Mouse (Mus musculus): Measurements from ENCODE around the gene Ccdc125. TPM values are rescaled to one million over a fixed set of nuclear protein-coding genes. Genes with fewer than 3 reads are reported as not detected.
"Not testable (repeated sequence)": the region's sequence is repeated elsewhere in the genome, so short reads cannot be mapped to it uniquely, and the experiment has no call there.

Gene Ccdc125
- polyA plus RNA-seq, 1 experiment from 2014 or later = 1.9 TPM

GRCm38 (mm10) chr13:100728086-100728485, 58.6 kb downstream of the Ccdc125 start:
- peaks cover 37% of the 10 kb centered on the region for H3K4me1 ChIP-seq (replicated peaks)
- H3K4me2 ChIP-seq = no peak overlapping the region
- H3K9me3 ChIP-seq = no peaks in the 10 kb centered on the region
- peaks cover 22% of the 10 kb centered on the region for H3K36me3 ChIP-seq
- no peak for ATAC-seq (ENCODE audit: low FRiP score)
- H3K9ac ChIP-seq = no peak overlapping the region
- no peaks in the 10 kb centered on the region for H3K27me3 ChIP-seq
- no peak overlapping the region for H3K4me3 ChIP-seq
- H3K27ac ChIP-seq = no peak overlapping the region
- 95% methylated on average over 5 of the region's 5 CpGs for WGBS

GRCm38 (mm10) chr13:100728530-100728929, 59.0 kb downstream of the Ccdc125 start:
- ATAC-seq (ENCODE audit: low FRiP score); H3K9ac ChIP-seq; H3K27me3 ChIP-seq; H3K27ac ChIP-seq; H3K9me3 ChIP-seq; H3K4me2 ChIP-seq: not testable (repeated sequence)
- Histone ChIP-seq H3K4me3 (0 out of 2 replicates have a peak overlapping the region, but pooled peaks have one; percentile 74), H3K36me3 (peaks cover 22% of the 10 kb centered on the region), H3K4me1 (replicated peaks) (peaks cover 37% of the 10 kb centered on the region)
- 92% methylated on average over 4 of the region's 4 CpGs for WGBS

DNA sequence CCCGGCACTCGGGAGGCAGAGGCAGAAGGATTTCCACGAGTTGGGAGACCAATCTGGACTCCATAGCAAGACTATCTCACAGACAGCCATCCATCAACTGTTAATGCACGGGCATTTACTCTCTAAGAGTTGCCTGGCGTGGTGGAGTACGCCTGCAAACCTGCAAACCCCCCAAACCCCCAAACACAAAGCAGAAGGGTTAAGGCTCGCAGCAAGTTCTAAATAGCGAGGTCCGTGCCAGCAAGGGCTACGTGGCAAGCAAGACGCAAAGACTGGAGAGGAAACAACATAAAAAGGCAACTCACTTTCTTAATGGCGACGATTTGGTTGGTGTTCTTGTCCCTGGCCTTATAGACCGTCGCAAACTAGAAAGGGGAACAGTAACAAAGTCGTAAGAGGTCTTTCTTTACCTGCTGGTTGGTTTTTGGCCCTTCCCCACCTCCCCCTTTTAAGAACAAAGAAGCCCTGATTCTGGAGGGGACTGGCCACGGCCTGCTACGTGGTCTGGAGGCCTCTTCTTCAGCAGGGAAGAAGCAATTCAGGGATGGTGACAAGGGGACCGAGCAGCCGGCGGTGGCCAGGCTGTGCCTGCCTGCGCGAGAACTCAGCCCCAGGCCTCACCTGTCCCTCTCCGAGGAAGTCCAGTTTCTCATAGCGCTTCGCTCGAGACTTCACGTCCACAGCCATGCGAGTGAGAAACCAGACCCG, 60.8 kb downstream of the Ccdc125 start:
- peak overlapping the region; percentile 74 for H3K4me3 ChIP-seq
- peak; percentile 92 for ATAC-seq (ENCODE audit: low FRiP score)
- H3K4me1 ChIP-seq (replicated peaks) = peaks cover 24% of the 10 kb centered on the region
- H3K9me3 ChIP-seq = no peaks in the 10 kb centered on the region
- no peaks in the 10 kb centered on the region for H3K27me3 ChIP-seq
- peaks cover 21% of the 10 kb centered on the region for H3K36me3 ChIP-seq
- 1% methylated on average over 30 of the region's 30 CpGs for WGBS
- peak overlapping the region; percentile 87 for H3K27ac ChIP-seq
- H3K4me2 ChIP-seq = peak overlapping the region; percentile 95
- peak overlapping the region; percentile 91 for H3K9ac ChIP-seq

- H3K36me3 ChIP-seq = peaks cover 23% of the 10 kb centered on the region
- peak within 1 kb of the TSS; percentile 87 for H3K27ac ChIP-seq
- ATAC-seq (ENCODE audit: low FRiP score) = peak; percentile 99
- WGBS = 0% methylated on average over 19 of the region's 19 CpGs
- peak within 1 kb of the TSS; percentile 74 for H3K4me3 ChIP-seq
- no peaks in the 10 kb centered on the region for H3K27me3 ChIP-seq
- no peaks in the 10 kb centered on the region for H3K9me3 ChIP-seq
- peak within 1 kb of the TSS; percentile 91 for H3K9ac ChIP-seq
- peaks cover 24% of the 10 kb centered on the region for H3K4me1 ChIP-seq (replicated peaks)
- H3K4me2 ChIP-seq = peak within 1 kb of the TSS; percentile 95
Observed at GRCm38 (mm10) chr13:100730861-100731176, 61.3 kb downstream of the Ccdc125 start, which contains the start of gene Cdk7. Gene Cdk7, minus strand, starts transcription at chr13:100730939.

GRCm38 (mm10) chr13:100731462-100732046, 62.0 kb downstream of the Ccdc125 start:
- WGBS = 93% methylated on average over 6 of the region's 6 CpGs
- not testable (repeated sequence) for H3K27ac ChIP-seq
- H3K4me3 ChIP-seq = peak overlapping the region; percentile 74; the same call in 1 of the 2 replicates

DNA sequence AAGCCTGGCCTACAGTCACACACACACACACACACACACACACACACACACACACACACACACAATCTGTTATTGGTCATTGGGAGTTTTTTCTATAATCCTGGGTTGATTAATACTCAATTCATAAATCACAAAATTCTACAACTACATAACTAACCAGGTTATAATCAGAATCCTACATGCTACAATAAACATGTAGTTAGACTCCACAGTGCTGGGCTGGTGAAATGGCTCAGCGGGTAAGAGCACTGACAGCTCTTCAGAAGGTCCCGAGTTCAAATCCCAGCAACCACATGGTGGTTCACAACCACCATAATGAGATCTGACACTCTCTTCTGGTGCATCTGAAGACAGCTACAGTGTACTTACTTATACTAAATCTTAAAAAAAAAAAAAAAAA, 63.2 kb downstream of the Ccdc125 start:
- Histone ChIP-seq H3K4me1 (replicated peaks) (peaks cover 21% of the 10 kb centered on the region), H3K4me2 (no peak overlapping the region), H3K27ac (no peak overlapping the region), H3K27me3 (no peaks in the 10 kb centered on the region), H3K4me3 (no peak overlapping the region), H3K36me3 (peaks cover 29% of the 10 kb centered on the region), H3K9ac (no peak overlapping the region), H3K9me3 (no peaks in the 10 kb centered on the region)
- WGBS = 98% methylated on average over 2 of the region's 2 CpGs
- ATAC-seq (ENCODE audit: low FRiP score) = no peak

More at GRCm38 (mm10) chr13:100731462-100732046, 62.0 kb downstream of the Ccdc125 start:
- H3K36me3 ChIP-seq = peaks cover 27% of the 10 kb centered on the region
- not testable (repeated sequence) for ATAC-seq (ENCODE audit: low FRiP score); H3K9ac ChIP-seq; H3K9me3 ChIP-seq; H3K27me3 ChIP-seq
- H3K4me1 ChIP-seq (replicated peaks) = peaks cover 24% of the 10 kb centered on the region
- H3K4me2 ChIP-seq = peak overlapping the region; percentile 95

DNA sequence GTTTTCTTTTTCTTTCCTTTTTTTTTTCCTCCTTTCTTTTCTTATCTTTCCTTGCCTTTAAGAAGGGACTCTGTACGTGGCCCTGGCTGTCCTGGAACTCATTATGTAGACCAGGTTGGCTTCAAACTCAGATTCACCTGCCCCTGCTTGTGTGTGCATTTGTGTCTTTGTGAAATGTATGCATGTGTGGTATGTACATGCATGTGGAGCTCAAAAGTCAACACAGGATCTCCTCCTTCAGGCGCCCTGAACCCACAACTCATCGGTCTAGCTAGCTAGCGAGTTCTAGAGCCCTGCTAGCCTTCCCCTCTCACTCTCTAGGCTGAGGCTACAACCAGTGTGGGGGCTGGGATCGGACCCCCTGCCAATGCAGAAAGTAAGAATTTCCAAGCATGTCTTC, 73.3 kb downstream of the Ccdc125 start:
- ATAC-seq (ENCODE audit: low FRiP score) = no peak
- H3K36me3 ChIP-seq = peaks cover 15% of the 10 kb centered on the region
- H3K27me3 ChIP-seq = no peaks in the 10 kb centered on the region
- no peak overlapping the region for H3K27ac ChIP-seq
- H3K9ac ChIP-seq = no peak overlapping the region
- H3K4me2 ChIP-seq = 0 out of 2 replicates have a peak overlapping the region, but pooled peaks have one; percentile 59
- H3K9me3 ChIP-seq = no peaks in the 10 kb centered on the region
- WGBS = 91% methylated on average over 5 of the region's 5 CpGs
- no peak overlapping the region for H3K4me3 ChIP-seq
- H3K4me1 ChIP-seq (replicated peaks) = peaks cover 14% of the 10 kb centered on the region

GRCm38 (mm10) chr13:100743346-100744035, 74.0 kb downstream of the Ccdc125 start:
- Histone ChIP-seq H3K27ac (peak overlapping the region; percentile 98), H3K4me2 (peak overlapping the region; percentile 59), H3K9me3 (no peaks in the 10 kb centered on the region), H3K36me3 (peaks cover 10% of the 10 kb centered on the region), H3K4me3 (peak overlapping the region; percentile 79), H3K9ac (peak overlapping the region; percentile 86), H3K4me1 (replicated peaks) (peaks cover 14% of the 10 kb centered on the region), H3K27me3 (no peaks in the 10 kb centered on the region)
- peak; percentile 72 for ATAC-seq (ENCODE audit: low FRiP score)
- 66% methylated on average over 11 of the region's 11 CpGs for WGBS

- Histone ChIP-seq H3K9me3 (no peaks in the 10 kb centered on the region), H3K9ac (peak within 1 kb of the TSS; percentile 86), H3K36me3 (0 out of 2 replicates have a peak, but pooled peaks cover 7% of the 10 kb centered on the region), H3K4me3 (peak within 1 kb of the TSS; percentile 79), H3K4me1 (replicated peaks) (peaks cover 14% of the 10 kb centered on the region), H3K4me2 (peak within 1 kb of the TSS; percentile 59), H3K27me3 (no peaks in the 10 kb centered on the region), H3K27ac (peak within 1 kb of the TSS; percentile 98)
- peak; percentile 97 for ATAC-seq (ENCODE audit: low FRiP score)
- whole genome bisulfite sequencing = under 1% methylated on average over 52 of the region's 52 CpGs
Observed at GRCm38 (mm10) chr13:100744036-100744744, 74.7 kb downstream of the Ccdc125 start, which contains the start of gene Mrps36. Gene Mrps36, minus strand, starts transcription at chr13:100744659.

GRCm38 (mm10) chr13:100746090-100746489, 76.6 kb downstream of the Ccdc125 start:
- no peak overlapping the region for H3K4me2 ChIP-seq
- H3K27ac ChIP-seq = no peak overlapping the region
- H3K36me3 ChIP-seq = no peaks in the 10 kb centered on the region
- 93% methylated on average over 3 of the region's 3 CpGs for WGBS
- ATAC-seq (ENCODE audit: low FRiP score) = no peak
- peaks cover 14% of the 10 kb centered on the region for H3K4me1 ChIP-seq (replicated peaks)
- no peaks in the 10 kb centered on the region for H3K9me3 ChIP-seq
- no peak overlapping the region for H3K4me3 ChIP-seq
- H3K9ac ChIP-seq = no peak overlapping the region
- no peaks in the 10 kb centered on the region for H3K27me3 ChIP-seq
